Mouse (Mus musculus) inflammation-experienced regulatory T-cells, adult 16 weeks (primary cell): ENCODE results near the gene Cercam. TPM values are rescaled to one million over a fixed set of nuclear protein-coding genes. Genes with fewer than 3 reads are reported as not detected.

Experiments used
- polyA plus RNA-seq: library from polyadenylated mRNA; unstranded; fragments of 100-300 nt; shearing (Covaris generic); gene quantifications from one replicate; pipeline ENCODE4 v1.2.1, GENCODE M21; 2017

Gene Cercam
- polyA plus RNA-seq = 0.41 TPM

GRCm38 (mm10) chr2:29868949-29869645 is at the start of gene Cercam:
Cercam (plus strand) TSS chr2:29869164.

GRCm38 (mm10) chr2:29820025-29820817 is 48.7 kb upstream of the Cercam start, which contains the start of gene Urm1:
Urm1 (plus strand) TSS chr2:29820075.

GRCm38 (mm10) chr2:29889066-29889944 is 20.3 kb downstream of the Cercam start, which contains the start of gene Odf2:
Odf2 (plus strand) TSS chr2:29889221.

Other genes with a start within 250 kb of the Cercam start
- gene Rapgef1, start 249.4 kb upstream of the Cercam start, polyA plus RNA-seq = 8.0 TPM
- not detected for gene Gm13420, start 117.5 kb upstream of the Cercam start, polyA plus RNA-seq
- gene Gm13547, start 109.9 kb upstream of the Cercam start, polyA plus RNA-seq = 0.61 TPM
- 10.7 TPM for gene Coq4, start 81.7 kb upstream of the Cercam start, polyA plus RNA-seq
- gene Trub2, start 80.7 kb upstream of the Cercam start, polyA plus RNA-seq = 41.5 TPM
- gene Slc27a4, start 66.5 kb upstream of the Cercam start, polyA plus RNA-seq = 3.7 TPM
- gene Urm1, start 49.1 kb upstream of the Cercam start, polyA plus RNA-seq = 19.7 TPM
- gene Odf2, start 20.1 kb downstream of the Cercam start, polyA plus RNA-seq = 85.8 TPM
- gene Gle1, start 66.3 kb downstream of the Cercam start, polyA plus RNA-seq = 84.5 TPM
- 124 TPM for gene Sptan1, start 96.4 kb downstream of the Cercam start, polyA plus RNA-seq
- 1.7 TPM for gene Wdr34, start 179.7 kb downstream of the Cercam start, polyA plus RNA-seq
- 141 TPM for gene Set, start 188.2 kb downstream of the Cercam start, polyA plus RNA-seq
- 2.5 TPM for gene Pkn3, start 208.5 kb downstream of the Cercam start, polyA plus RNA-seq
- 32.3 TPM for gene Zdhhc12, start 224.5 kb downstream of the Cercam start, polyA plus RNA-seq